Mouse (Mus musculus) lung, postnatal 10 days (tissue): ENCODE data around the gene Mob3b.
A peak's percentile ranks its signal among the peaks of the same experiment; 100 is the strongest.

Experiments
- DNase-seq: peaks from one replicate; pipeline ENCODE4 v3.0.0; 2021

Mob3b gene

GRCm38 (mm10) chr4:35003550-35004326 is 153.5 kb downstream of the Mob3b start:
- no peak for DNase-seq

- no peak for DNase-seq
Observed at GRCm38 (mm10) chr4:34996616-34997015, 160.7 kb downstream of the Mob3b start.

GRCm38 (mm10) chr4:34993639-34993975 is 163.7 kb downstream of the Mob3b start:
- DNase-seq: no peak

GRCm38 (mm10) chr4:34992866-34993638 is 164.2 kb downstream of the Mob3b start:
- peak; percentile 29 for DNase-seq

- DNase-seq: no peak
Observed at GRCm38 (mm10) chr4:34991891-34992865, 165.1 kb downstream of the Mob3b start.

DNA sequence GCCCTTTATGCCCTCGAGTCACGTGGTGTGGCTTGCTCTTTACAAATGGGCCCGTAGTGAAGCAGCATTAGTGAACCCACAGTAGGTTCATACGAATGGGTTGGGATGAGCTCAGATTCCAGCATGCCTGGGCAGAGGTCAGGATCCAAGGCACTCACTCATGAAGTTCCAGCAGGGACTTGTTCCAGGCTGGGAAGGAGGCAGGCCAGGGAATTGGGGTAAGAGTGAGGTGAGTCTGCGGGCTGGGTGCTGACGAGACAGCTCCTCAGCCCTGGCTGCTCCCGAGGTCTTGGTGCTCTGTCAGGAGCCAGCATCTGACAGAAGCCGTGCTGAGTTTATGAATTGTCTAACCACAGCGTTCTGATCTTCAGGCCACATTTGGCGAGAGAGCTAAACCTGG is 166.2 kb downstream of the Mob3b start:
- peak; percentile 32 for DNase-seq

- DNase-seq: no peak
Observed at GRCm38 (mm10) chr4:34990659-34991058, 166.6 kb downstream of the Mob3b start.

DNA sequence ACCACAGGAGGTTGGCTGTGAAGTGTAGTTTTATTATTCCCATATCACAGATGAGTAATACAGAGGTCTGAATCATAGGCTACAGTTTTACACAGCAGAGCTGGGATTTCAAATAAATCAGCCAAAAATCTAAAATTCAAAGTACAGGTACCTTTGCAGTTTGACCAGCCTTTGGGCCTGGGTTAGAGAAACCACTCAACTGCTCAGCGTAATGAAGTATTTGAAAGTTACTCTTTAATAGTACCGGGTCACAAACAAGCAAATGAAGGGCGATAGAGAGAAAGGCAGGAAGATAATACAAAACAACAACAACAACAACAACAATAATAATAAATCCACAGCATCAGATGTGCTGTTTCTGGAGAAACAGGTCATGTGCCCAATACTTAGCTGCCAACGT is 169.7 kb downstream of the Mob3b start:
- DNase-seq: no peak

- no peak for DNase-seq
Observed at GRCm38 (mm10) chr4:34987109-34987508, 170.2 kb downstream of the Mob3b start.

DNA sequence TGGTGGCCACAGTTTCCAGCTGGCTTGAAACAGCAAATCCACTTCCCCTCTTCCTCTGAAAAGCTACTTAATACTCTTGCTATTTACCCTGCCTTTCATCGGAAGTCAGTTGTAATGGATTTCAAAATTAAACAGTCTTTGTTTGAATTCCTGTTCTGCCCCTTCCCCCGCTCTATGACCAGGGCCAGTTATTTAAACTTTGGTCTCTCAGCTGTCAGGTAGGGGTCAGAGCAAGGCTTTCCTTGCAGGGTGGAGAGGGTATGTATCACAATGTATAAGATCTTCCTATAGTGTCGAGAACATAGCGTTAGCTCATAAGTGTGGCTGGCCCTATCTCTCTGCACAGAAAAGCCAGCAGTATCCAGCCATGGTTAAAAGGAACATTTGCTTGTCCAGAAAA is 170.6 kb downstream of the Mob3b start:
- no peak for DNase-seq

DNA sequence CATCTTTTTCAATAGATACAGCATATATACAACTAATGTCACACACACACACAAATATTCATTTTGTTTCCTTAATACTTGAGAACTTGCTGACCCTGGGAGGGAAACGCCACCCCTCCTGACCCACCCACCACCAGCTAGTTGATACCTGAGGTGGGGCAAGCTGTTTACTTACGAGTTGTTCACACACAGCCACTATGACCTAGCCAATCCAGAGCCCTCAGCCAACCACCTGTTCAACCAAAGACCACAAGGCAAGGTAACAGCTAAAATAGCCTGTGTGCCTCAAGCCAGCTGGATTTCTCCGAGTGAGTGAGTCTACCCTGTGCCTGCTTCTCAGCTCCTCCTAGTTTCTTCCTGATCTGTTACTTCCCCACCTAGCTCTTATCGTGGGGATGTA is 172.9 kb downstream of the Mob3b start:
- DNase-seq: no peak

- DNase-seq: no peak
Observed at GRCm38 (mm10) chr4:34983511-34983910, 173.8 kb downstream of the Mob3b start.

DNA sequence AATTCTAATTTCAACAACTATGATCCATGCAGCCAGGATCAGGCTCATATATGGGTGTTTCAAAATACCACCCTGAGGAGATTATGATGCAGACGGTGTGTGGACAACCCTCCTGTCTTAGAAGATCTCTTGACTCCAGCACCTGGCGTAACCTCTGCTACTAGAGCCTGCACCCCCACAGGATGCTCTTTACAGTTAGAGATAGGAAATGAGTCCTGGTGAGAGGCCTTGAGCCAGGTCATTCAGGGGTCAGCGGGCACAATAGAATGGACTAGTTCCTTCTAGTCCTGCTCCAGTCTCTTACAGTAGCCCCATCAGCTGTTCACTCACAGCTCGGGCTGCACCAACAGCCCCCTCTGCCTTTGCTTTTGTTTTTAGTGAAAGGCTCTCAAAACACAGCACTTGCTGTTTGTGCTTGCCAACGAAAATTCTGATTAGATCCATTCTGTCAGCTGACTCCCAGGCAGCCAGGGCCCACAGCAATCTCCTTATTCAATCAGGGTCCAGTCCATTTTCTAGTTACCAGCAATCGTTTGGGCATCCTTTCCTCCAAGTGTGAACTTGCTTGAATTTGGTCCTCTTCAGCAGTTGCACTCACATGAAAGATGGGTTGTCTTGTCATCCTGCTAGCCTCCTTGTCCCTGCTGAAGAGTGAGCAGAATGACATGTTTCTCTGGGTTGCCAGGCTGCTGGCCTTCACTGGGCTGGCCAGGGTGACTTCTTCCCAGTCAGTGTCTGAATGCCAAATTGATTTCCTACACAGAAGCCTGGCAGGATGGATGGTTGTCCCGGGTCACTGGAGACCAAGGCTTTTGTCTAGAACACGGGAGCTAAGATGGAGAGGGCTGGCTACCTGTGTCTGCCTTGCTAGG is 175.7 kb downstream of the Mob3b start:
- no peak for DNase-seq

DNA sequence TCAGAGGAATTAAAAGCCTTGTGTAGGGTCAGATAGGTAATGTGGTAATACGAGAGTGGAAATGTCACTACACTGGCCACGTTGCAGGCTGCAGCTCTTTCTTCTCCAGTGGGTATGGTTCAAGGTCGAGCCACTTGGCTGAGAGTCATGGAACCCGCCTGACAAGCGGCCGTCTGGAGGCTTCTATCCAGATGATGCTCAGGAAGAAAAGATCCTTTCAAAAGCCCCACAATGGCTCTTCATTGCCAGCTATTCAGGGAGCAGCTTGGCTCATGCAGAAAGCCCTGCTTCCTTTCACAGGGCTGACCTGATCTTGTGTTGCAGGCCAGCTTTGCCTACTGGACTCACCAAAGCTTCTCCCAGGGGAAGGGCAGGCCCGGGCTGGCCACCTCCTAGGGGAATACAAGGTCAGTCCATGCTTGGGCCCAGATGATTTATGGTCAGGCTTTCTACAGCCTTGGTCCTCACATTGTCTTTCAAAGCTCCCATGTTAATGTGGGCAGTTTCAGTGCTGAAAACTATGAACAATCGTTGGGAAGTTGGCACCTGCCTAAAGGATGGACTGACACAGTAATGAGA is 176.7 kb downstream of the Mob3b start:
- DNase-seq: no peak

DNA sequence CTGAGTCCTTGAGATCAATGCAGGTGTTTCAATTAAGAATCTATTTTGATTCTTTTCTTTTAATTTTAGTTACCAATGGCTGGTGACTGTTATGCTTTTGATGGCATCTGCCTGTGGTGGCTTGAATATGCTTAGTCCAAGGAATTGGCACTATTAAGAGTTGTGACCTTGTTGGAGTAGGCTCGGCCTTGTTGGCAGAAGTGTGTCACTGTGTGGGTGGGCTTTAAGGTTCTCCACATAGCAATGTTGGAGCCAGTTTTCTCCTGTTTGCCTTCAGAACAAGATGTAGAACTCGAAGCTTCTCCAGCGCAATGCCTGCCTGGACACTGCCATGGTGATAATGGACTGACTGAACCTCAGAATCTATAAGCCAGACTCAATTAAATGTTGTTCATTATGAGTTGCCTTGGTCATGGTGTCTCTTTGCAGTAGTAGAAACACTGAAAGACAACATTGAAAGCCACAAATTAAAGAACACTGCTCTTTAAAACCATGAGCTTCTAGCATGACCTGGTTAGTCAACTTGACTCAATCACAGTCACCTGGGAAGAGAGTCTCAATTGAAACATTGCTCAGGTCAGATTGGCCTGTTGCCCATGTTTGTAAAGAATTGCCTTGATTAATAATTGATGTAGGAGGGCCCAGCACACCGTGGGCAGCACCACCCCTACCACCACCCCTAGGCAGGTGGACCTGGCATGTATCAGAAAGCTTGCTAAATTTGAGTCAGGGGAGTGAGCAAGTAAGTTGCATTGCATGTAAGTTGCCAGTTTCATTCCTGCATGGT is 180.2 kb downstream of the Mob3b start:
- no peak for DNase-seq

GRCm38 (mm10) chr4:34976331-34976778 is 180.9 kb downstream of the Mob3b start:
- peak; percentile 58 for DNase-seq

DNA sequence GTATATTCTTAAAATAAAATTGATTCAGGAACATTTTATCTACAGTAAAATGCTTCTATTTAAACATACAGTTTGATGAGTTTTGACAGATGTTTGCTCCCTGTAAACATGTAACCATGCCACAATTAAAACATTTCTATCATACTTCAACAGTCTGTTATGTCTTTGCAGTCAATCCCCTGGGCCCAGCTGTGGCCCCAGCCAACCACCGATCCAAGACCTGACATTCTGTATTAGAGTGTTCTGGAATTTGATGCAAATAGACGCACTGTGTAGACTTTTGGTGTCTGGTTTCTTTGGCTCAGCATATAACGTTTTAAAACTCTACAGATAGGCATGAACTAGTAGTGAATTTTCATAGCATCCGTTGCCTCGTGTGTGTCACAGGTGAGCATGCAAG is 182.5 kb downstream of the Mob3b start:
- DNase-seq: no peak

DNA sequence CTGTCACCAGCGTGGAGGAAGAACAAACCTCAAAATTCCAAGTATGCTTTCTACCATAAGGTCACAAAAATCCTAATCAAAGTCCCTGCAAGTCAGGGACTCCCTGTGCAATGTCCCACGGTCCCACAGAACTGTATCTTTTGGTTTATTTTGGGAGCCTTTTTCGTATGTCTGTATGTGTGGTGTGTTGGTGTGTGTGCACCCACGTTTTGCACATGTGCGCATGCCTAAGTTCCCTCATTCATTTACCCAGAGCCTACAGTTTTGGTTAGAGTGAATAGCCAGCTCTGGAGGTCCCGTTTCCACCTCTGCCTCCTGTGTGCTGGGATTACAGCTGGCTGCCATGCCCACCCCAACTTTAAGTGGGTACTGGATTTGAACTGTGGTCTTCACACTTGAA is 189.7 kb downstream of the Mob3b start:
- no peak for DNase-seq

DNA sequence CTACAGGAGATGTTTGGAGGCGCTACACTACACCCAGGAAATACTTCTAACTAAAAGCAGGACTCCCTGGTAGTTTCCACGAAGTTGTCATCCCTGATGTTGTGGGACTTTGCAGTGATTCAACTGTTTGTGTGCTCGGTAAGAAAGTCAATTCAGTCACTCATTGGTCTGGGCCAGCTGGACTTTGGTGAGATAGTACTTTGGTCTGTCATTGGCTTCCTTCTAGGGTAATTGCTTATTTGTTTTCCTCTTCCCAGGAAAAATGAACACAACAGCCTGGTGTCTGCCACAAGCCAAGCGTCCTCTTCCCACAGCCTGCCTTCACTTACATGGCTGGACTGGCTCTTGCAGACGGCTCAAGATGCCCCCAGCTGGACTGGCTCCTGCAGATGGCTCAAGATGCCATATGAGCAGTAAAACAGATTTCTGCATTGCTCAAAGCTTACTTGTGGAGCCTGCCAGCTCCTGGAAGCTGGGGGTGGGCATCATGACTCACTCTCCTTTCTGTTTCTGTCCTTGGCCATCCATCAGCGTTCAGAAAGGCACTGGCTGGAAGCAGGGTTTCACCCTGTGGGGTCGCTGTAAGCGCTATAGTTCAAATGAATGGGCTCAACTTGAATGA is 190.8 kb downstream of the Mob3b start:
- peak; percentile 67 for DNase-seq

GRCm38 (mm10) chr4:34964906-34965305 is 192.4 kb downstream of the Mob3b start:
- no peak for DNase-seq
